Mouse (Mus musculus) mouse trophoblast stem cell (cell line): ENCODE measurements at regions not wholly inside any gene's neighbourhood (a gene's known extent, or its start where the extent isn't known, plus 50 kb on each side); places are given as distances from the start of the nearest gene placed in this dataset.

Experiments used
- in situ Hi-C, 2 experiments: fragments of 300-500 bp; cut with MseI, MboI; formaldehyde crosslinking; loops; 2 replicates in 1 of 2; 3 replicates in 1 of 2; pipeline ENCODE4 v1.15.1; 2025

DNA sequence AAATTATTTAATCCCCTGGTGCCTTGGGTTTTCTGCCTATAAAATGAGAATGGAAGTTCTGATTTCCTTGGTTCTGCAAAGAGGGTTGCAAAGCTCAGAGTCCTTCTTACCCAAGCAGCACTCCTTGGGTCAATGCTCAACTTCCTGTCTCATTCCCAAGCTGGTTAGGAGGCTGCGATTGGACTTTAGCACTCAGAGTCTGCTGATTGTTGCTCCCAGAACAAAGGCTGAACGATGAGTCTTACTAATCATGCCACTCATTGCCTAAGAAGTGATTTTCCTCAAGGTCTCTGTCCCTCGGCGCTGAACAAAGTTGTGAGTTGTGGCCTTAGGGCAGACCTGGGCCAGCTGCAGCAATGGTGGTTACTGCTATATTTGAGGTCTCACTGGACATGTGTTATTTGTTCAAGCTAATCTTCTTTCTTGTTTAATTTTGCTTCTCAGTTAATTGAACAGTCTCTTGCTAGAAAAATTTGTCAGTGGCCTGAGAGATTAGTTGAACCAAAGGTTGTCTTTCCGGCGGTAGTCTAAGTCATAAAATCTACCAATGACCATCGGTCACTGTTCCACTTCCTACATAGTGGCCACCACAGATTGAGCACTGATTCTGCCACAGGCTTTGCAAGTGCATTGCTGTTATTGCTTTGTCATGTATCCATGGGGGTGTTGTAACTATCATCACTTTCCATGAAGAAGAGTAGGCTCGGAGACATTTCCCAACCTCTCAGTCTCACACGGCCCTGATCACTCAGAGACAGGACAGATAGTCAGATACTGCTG, 101.2 kb upstream of the Gm15217 start:
- in situ Hi-C loops, result no loop called here

DNA sequence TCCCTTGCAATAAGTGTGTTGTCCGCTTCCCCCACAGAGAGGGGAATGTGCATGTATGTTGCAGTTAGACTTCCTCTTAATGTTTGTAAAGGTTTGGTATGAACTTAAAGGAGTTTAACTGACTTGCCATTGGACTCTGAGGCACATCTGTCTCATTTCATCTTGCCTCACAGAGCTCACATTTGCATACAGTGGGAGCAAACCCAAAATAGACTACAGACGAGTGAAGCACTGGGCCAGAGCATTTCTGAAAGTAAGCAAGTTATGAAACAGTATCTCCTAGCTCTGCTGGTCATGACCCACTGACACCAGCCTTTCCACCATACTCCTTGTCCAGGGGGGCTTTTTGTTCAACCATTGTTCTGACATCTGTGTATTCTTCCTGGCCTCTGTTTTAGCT, 86.8 kb upstream of the Gm15217 start:
- in situ Hi-C loops, result no loop called here

DNA sequence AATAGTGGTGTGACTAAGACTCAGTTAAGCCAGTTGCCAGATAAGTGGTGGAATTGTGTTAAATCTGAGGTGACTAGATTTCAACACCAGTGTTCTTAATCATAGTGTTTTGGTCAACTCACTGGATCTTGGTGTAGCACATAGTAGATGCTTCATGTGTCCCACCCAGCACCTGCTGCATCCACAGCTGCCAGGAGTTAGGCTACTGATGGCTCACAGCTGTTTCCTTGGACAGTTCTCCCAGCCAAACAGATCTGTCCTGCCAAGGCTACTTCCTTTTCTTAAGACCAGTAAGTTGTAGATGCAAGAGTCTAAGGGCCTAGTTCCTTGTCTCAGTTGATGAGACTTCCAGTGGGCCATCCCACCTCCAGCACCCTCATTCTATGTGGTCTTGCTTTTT, 82.9 kb upstream of the Gm15217 start:
- in situ Hi-C loops, result no loop called here

DNA sequence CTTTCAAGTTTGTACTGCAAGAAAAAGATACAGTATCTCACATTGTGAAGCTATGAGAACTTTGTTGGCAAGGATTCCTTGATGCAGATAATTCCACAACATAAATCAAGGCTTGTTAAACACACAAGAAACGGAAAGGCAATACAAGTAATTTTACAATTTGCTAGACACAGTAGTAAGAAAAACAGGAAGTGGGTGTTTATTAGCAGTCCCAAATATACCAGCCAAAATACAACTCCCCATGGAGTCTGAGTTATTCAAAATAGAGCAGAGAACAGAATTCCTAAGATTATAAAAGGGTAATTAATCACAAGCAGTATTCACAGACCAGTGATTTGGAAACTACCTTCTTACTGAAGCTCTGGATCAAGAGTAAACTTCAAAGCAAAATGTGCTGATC, 78.7 kb upstream of the Gm15217 start:
- in situ Hi-C loops, result no loop called here

DNA sequence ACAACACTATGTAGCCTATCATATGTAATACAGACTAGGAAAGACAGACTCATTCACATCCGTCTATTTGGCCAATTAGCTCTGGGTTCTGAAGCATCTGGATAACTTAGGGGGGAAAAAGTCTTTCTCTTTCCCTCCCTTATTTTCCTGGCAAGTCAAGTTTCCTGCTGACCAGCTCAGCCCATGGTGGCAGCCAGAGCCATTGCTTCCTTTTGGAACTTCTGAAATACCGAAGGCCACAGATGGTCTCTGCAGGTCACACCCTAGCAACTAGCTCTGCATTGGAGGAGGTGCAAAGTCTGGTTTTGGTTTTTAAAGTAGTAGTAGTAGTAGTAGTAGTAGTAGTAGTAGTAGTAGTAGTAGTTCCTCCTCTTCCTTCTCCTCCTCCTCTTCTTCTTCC, 76.6 kb upstream of the Gm15217 start:
- in situ Hi-C loops, result no loop called here

DNA sequence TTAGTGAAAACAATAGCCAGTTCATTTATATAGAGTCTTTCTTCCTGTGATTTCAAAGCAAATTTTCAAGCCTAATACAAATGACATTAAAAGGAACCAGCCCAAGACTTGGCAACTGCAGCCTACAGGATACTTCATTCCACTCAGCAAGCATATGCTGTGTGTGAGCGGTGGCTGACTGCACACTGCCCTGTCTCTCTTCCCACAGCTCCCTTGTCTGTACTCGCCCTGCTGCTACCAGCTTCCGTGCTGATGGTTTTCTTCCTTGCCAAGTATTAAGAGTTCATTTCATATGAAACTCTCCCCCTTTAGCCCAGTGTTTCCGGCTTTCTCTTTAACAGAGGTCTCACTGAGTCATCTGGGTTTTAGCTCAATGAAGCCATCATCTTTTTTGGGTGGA, 73.9 kb upstream of the Gm15217 start:
- in situ Hi-C loops, result no loop called here

DNA sequence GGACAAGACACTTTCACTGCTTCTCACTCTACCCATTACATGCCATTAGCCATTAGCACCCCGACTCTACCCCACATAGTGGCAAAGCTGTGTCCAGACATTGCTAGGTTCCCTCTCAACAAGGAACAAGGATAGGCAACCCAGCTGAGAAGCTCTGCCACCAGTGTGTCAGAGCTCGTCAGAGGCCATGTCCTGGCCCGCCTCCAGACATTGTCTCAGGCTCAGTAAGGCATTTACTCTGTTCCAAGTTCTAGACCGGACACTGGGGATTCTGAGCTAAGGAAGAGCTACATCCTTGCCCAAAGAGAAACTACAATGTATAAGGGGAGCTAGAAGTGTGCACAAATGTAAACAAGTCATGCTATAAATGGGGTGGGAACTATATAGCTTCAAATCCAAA, 66.2 kb upstream of the Gm15217 start:
- in situ Hi-C loops, result no loop called here

DNA sequence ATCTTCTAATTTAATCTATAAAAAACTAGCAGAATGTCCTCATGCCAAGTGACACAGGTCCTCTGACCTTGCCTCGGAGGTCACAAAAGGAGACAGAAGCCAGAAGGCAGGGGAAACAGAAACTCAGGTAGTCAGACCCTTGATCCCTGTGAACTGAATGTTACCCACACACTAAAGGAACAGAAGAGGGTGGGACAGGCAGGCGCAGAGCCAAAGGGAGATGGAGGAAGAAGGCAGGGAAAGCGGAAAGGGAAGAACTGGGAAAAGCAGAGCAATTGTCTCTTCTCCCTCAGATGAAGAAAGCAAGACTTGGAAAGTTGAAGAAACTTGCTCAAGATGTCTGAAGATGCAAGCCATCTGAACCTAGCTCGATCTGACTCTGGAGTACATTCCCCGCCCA, 62.7 kb upstream of the Gm15217 start:
- in situ Hi-C loops, result no loop called here

DNA sequence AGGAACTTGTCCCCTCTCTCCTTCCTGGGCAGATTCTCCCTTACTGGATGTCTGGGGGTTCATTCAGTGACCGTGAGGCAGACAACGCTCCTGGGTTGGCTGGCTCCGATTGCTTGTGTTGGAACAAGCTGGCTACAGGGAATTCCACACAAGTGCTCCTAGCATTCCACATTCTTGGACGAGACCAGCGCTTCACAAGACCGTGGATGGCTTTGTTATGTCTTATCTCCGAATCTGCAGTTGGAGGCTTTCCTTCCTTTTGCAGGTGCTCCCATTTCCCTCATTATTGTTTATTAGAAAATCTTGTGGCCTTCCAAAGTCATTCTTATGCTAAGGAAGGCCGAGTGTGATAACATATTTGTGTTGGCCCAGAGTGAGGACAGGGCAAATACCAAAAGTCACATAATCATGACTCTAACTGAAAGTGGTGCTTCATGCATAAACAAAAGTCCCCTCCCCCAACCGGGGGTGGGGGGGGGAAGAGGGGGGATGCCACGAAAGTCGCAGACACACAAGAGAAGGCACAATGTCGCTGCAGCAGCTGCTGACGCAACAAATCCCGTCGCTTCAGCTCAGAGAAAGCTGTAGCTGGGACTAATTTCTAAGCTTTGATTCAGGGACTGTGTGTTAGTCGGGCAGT, 61.7 kb upstream of the Gm15217 start:
- in situ Hi-C loops, result no loop called here

DNA sequence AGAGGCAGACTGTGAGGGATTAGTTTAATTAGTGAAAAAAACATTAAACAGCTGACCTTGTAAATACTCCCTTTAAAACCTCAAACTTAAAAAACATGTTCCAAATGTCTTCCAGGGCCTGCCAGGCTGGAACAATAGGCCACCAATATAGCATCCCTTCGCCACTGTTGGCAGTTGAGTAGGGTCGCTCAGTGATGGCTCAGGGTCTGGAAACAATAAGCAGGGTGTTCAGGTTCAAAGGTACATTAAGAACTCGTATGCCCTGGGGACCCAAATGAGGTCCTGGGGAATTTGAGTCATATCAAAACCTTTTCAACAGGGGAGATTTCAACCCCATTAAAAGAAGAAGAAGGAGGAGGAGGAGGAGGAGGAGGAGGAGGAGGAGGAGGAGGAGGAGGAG, 51.1 kb upstream of the Gm15217 start:
- in situ Hi-C loops, result no loop called here
